Mouse (Mus musculus) kidney, adult 2 months (tissue): ENCODE data around the gene Pid1.

ENCODE experiments used
- CTCF ChIP-seq: fragments of 200-500 bp; conservative IDR thresholded peaks from 2 replicates; pipeline ENCODE4 v1.5.1; 2011; ENCODE audit warnings: low read depth, mild to moderate bottlenecking, control low read depth, low read length, moderate library complexity, mixed read lengths; ENCODE audit not compliant: insufficient read depth, insufficient read length
- POLR2A ChIP-seq: fragments of 200-500 bp; IDR thresholded peaks from one replicate; pipeline ENCODE4 v1.6.1; 2011; ENCODE audit warnings: low read depth, low read length, control low read depth

DNA sequence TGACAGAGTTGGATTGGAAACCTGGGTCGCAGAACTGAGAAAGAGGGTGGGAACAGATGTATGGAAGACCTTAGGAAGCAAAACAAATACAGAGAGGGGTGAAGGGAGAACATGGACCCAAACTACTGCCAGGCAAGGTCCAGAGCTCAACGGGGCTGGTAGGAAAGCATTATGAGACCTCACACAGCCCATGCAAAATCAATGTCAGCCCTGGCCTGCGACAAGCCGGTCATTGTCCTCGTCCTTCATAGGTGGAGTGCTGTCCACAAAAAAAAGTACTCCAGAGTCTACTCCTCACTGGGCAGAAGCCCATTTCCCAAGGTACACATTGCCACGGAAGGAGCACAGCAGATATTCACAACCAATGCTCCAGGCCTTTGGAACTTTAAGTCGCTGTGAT is 78.4 kb downstream of the Pid1 start:
- no peak for TF ChIP-seq POLR2A
- TF ChIP-seq CTCF, result no peak
